Mouse (Mus musculus): ENCODE measurements at regions not wholly inside any gene's neighbourhood (a gene's known extent, or its start where the extent isn't known, plus 50 kb on each side); places are given as distances from the start of the nearest gene placed in this dataset.

GRCm38 (mm10) chr10:111382206-111382930 lies 83.9 kb downstream of the Bbs10 start:
- Histone ChIP-seq H3K9ac (ENCODE audit: low read length) (no peak overlapping the region), H3K27ac (ENCODE audit: low read depth, low read length) (no peak overlapping the region), H3K9me3 (ENCODE audit: control insufficient read depth, low read length) (no peaks in the 10 kb centered on the region; the same call in 1 of the 2 replicates), H3K4me2 (ENCODE audit: low read depth) (no peak overlapping the region), H3K4me3 (ENCODE audit: low read depth, low read length) (no peak overlapping the region), H3K27me3 (ENCODE audit: control insufficient read depth, insufficient read depth, low read length) (no peaks in the 10 kb centered on the region), H3K4me1 (ENCODE audit: control insufficient read depth, insufficient read depth, low read length) (no peaks in the 10 kb centered on the region), H3K36me3 (ENCODE audit: control insufficient read depth, insufficient read depth, low read length) (no peaks in the 10 kb centered on the region)
- 40% methylated on average over 4 of the region's 4 CpGs for WGBS
- no peak for ATAC-seq (ENCODE audit: insufficient read depth, low FRiP score, low TSS enrichment)
- no peak for DNase-seq (ENCODE audit: low spot score)

- H3K4me1 ChIP-seq (ENCODE audit: control insufficient read depth, insufficient read depth, low read length) = no peaks in the 10 kb centered on the region
- no peaks in the 10 kb centered on the region for H3K36me3 ChIP-seq (ENCODE audit: control insufficient read depth, insufficient read depth, low read length)
- H3K4me2 ChIP-seq (ENCODE audit: low read depth) = no peak overlapping the region
- no peak overlapping the region for H3K9ac ChIP-seq (ENCODE audit: low read length)
- no peak for ATAC-seq (ENCODE audit: insufficient read depth, low FRiP score, low TSS enrichment)
- H3K9me3 ChIP-seq (ENCODE audit: control insufficient read depth, low read length) = no peaks in the 10 kb centered on the region; the same call in 1 of the 2 replicates
- no peak overlapping the region for H3K4me3 ChIP-seq (ENCODE audit: low read depth, low read length)
- 90% methylated on average over 9 of the region's 9 CpGs for WGBS
- DNase-seq (ENCODE audit: low spot score) = no peak
- H3K27ac ChIP-seq (ENCODE audit: low read depth, low read length) = no peak overlapping the region
- H3K27me3 ChIP-seq (ENCODE audit: control insufficient read depth, insufficient read depth, low read length) = no peaks in the 10 kb centered on the region
Measured at GRCm38 (mm10) chr10:111385561-111385960, 87.1 kb downstream of the Bbs10 start.

- Histone ChIP-seq H3K4me2 (ENCODE audit: low read depth) (no peak overlapping the region), H3K27ac (ENCODE audit: low read depth, low read length) (no peak overlapping the region), H3K4me3 (ENCODE audit: low read depth, low read length) (no peak overlapping the region), H3K9ac (ENCODE audit: low read length) (no peak overlapping the region), H3K4me1 (ENCODE audit: control insufficient read depth, insufficient read depth, low read length) (no peaks in the 10 kb centered on the region), H3K27me3 (ENCODE audit: control insufficient read depth, insufficient read depth, low read length) (no peaks in the 10 kb centered on the region), H3K9me3 (ENCODE audit: control insufficient read depth, low read length) (no peaks in the 10 kb centered on the region), H3K36me3 (ENCODE audit: control insufficient read depth, insufficient read depth, low read length) (no peaks in the 10 kb centered on the region)
- no peak for ATAC-seq (ENCODE audit: insufficient read depth, low FRiP score, low TSS enrichment)
- WGBS = 68% methylated on average over 18 of the region's 18 CpGs
- no peak for DNase-seq (ENCODE audit: low spot score)
Measured at GRCm38 (mm10) chr10:111387869-111388538, 85.0 kb upstream of the Nap1l1 start.

GRCm38 (mm10) chr10:111388545-111389320 lies 84.3 kb upstream of the Nap1l1 start:
- DNase-seq (ENCODE audit: low spot score) (no peak), ATAC-seq (ENCODE audit: insufficient read depth, low FRiP score, low TSS enrichment) (no peak)
- H3K36me3 ChIP-seq (ENCODE audit: control insufficient read depth, insufficient read depth, low read length) = no peaks in the 10 kb centered on the region
- H3K9me3 ChIP-seq (ENCODE audit: control insufficient read depth, low read length) = no peaks in the 10 kb centered on the region
- no peak overlapping the region for H3K27ac ChIP-seq (ENCODE audit: low read depth, low read length)
- no peak overlapping the region for H3K4me3 ChIP-seq (ENCODE audit: low read depth, low read length)
- H3K9ac ChIP-seq (ENCODE audit: low read length) = no peak overlapping the region
- no peaks in the 10 kb centered on the region for H3K4me1 ChIP-seq (ENCODE audit: control insufficient read depth, insufficient read depth, low read length)
- 84% methylated on average over 12 of the region's 12 CpGs for WGBS
- no peaks in the 10 kb centered on the region for H3K27me3 ChIP-seq (ENCODE audit: control insufficient read depth, insufficient read depth, low read length)
- H3K4me2 ChIP-seq (ENCODE audit: low read depth) = no peak overlapping the region

- Histone ChIP-seq H3K9me3 (ENCODE audit: control insufficient read depth, low read length) (no peaks in the 10 kb centered on the region), H3K27ac (ENCODE audit: low read depth, low read length) (no peak overlapping the region), H3K27me3 (ENCODE audit: control insufficient read depth, insufficient read depth, low read length) (no peaks in the 10 kb centered on the region), H3K4me3 (ENCODE audit: low read depth, low read length) (no peak overlapping the region), H3K36me3 (ENCODE audit: control insufficient read depth, insufficient read depth, low read length) (no peaks in the 10 kb centered on the region), H3K4me1 (ENCODE audit: control insufficient read depth, insufficient read depth, low read length) (no peaks in the 10 kb centered on the region), H3K9ac (ENCODE audit: low read length) (no peak overlapping the region), H3K4me2 (ENCODE audit: low read depth) (no peak overlapping the region)
- WGBS = 78% methylated on average over 9 of the region's 9 CpGs
- DNase-seq (ENCODE audit: low spot score) (peak; percentile 67), ATAC-seq (ENCODE audit: insufficient read depth, low FRiP score, low TSS enrichment) (no peak)
Measured at GRCm38 (mm10) chr10:111389890-111390289, 83.1 kb upstream of the Nap1l1 start.

- Histone ChIP-seq H3K4me2 (ENCODE audit: low read depth) (no peak overlapping the region), H3K36me3 (ENCODE audit: control insufficient read depth, insufficient read depth, low read length) (no peaks in the 10 kb centered on the region), H3K4me1 (ENCODE audit: control insufficient read depth, insufficient read depth, low read length) (no peaks in the 10 kb centered on the region), H3K9me3 (ENCODE audit: control insufficient read depth, low read length) (no peaks in the 10 kb centered on the region), H3K27ac (ENCODE audit: low read depth, low read length) (no peak overlapping the region), H3K9ac (ENCODE audit: low read length) (no peak overlapping the region), H3K4me3 (ENCODE audit: low read depth, low read length) (no peak overlapping the region), H3K27me3 (ENCODE audit: control insufficient read depth, insufficient read depth, low read length) (no peaks in the 10 kb centered on the region)
- DNase-seq (ENCODE audit: low spot score) = no peak
- WGBS = 91% methylated on average over 9 of the region's 9 CpGs
- ATAC-seq (ENCODE audit: insufficient read depth, low FRiP score, low TSS enrichment) = no peak
Measured at GRCm38 (mm10) chr10:111394421-111394820, 78.6 kb upstream of the Nap1l1 start.

GRCm38 (mm10) chr10:111405071-111405470 lies 68.0 kb upstream of the Nap1l1 start:
- no peak overlapping the region for H3K4me2 ChIP-seq (ENCODE audit: low read depth)
- no peak for ATAC-seq (ENCODE audit: insufficient read depth, low FRiP score, low TSS enrichment)
- H3K4me3 ChIP-seq (ENCODE audit: low read depth, low read length) = no peak overlapping the region
- no peaks in the 10 kb centered on the region for H3K4me1 ChIP-seq (ENCODE audit: control insufficient read depth, insufficient read depth, low read length)
- no peaks in the 10 kb centered on the region for H3K9me3 ChIP-seq (ENCODE audit: control insufficient read depth, low read length)
- WGBS = 94% methylated on average over 6 of the region's 6 CpGs
- DNase-seq (ENCODE audit: low spot score) = no peak
- H3K9ac ChIP-seq (ENCODE audit: low read length) = no peak overlapping the region
- no peaks in the 10 kb centered on the region for H3K36me3 ChIP-seq (ENCODE audit: control insufficient read depth, insufficient read depth, low read length)
- no peaks in the 10 kb centered on the region for H3K27me3 ChIP-seq (ENCODE audit: control insufficient read depth, insufficient read depth, low read length)
- no peak overlapping the region for H3K27ac ChIP-seq (ENCODE audit: low read depth, low read length)

- no peaks in the 10 kb centered on the region for H3K36me3 ChIP-seq (ENCODE audit: control insufficient read depth, insufficient read depth, low read length)
Measured at GRCm38 (mm10) chr10:111408887-111409286, 64.1 kb upstream of the Nap1l1 start.

More at GRCm38 (mm10) chr10:111408887-111409286, 64.1 kb upstream of the Nap1l1 start:
- no peak overlapping the region for H3K27ac ChIP-seq (ENCODE audit: low read depth, low read length)
- no peak for ATAC-seq (ENCODE audit: insufficient read depth, low FRiP score, low TSS enrichment)
- no peak overlapping the region for H3K9ac ChIP-seq (ENCODE audit: low read length)
- no peaks in the 10 kb centered on the region for H3K27me3 ChIP-seq (ENCODE audit: control insufficient read depth, insufficient read depth, low read length)
- no peak overlapping the region for H3K4me3 ChIP-seq (ENCODE audit: low read depth, low read length)
- WGBS = 83% methylated on average over 3 of the region's 3 CpGs
- no peaks in the 10 kb centered on the region for H3K4me1 ChIP-seq (ENCODE audit: control insufficient read depth, insufficient read depth, low read length)
- no peaks in the 10 kb centered on the region for H3K9me3 ChIP-seq (ENCODE audit: control insufficient read depth, low read length)
- H3K4me2 ChIP-seq (ENCODE audit: low read depth) = no peak overlapping the region
- no peak for DNase-seq (ENCODE audit: low spot score)
